Mouse (Mus musculus) forelimb bud, embryonic 11.5 days (tissue): ENCODE data around the gene Cldn34d.
A peak's percentile ranks its signal among the peaks of the same experiment; 100 is the strongest.

ENCODE experiments used
- DNase-seq: peaks from one replicate; pipeline ENCODE4 v3.0.0-alpha.2; 2012; ENCODE audit warnings: low read depth, low spot score

Gene Cldn34d

GRCm38 (mm10) chrX:76602824-76603223 lies at the start of gene Cldn34d:
Gene Cldn34d (minus strand): TSS chrX:76602924.
- no peak for DNase-seq

GRCm38 (mm10) chrX:76598459-76599206 lies 4.1 kb downstream of the Cldn34d start:
- peak; percentile 96 for DNase-seq
